Mouse (Mus musculus): ENCODE measurements at regions not wholly inside any gene's neighbourhood (a gene's known extent, or its start where the extent isn't known, plus 50 kb on each side); places are given as distances from the start of the nearest gene placed in this dataset.

DNA sequence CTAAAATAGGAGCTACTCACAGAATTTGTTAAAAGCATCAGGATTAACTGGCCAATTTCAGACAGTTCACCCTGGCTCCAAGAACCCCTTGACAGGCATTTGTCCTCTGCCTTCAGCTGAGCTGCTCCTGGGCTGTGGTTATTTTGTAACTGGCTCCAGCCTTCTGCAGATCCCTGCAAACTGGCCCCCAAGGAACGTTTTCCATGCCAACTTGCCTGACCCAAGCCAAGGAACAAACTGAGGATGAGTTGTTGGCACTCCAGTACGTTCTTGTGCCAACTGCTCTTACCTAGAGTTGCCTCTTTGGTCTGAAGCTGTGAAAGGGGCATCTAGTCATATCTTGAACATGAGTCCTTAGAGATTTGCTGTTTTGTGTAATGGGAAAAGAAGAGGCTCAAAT lies 74.2 kb upstream of the B3gat1 start:
- no peak for TF ChIP-seq MYOG (IDR thresholded peaks at IDR 0.05; ENCODE audit: control insufficient read depth, extremely low read depth, insufficient read length)
- no peak for TF ChIP-seq MAX (IDR thresholded peaks at IDR 0.05)
- TF ChIP-seq FOSL1 (IDR thresholded peaks at IDR 0.05; ENCODE audit: insufficient read depth, low read length, poor library complexity, severe bottlenecking): no peak
- H3K4me3 ChIP-seq (ENCODE audit: insufficient read depth, poor library complexity, severe bottlenecking): no peak overlapping the region
- no peaks in the 10 kb centered on the region for H3K79me2 ChIP-seq (ENCODE audit: control insufficient read depth, insufficient read depth)
- H3K36me3 ChIP-seq (ENCODE audit: control insufficient read depth, insufficient read depth): no peaks in the 10 kb centered on the region
- no peaks in the 10 kb centered on the region for H3K27me3 ChIP-seq (ENCODE audit: control insufficient read depth, insufficient read depth, insufficient read length)
- H3ac ChIP-seq (ENCODE audit: control insufficient read depth, insufficient read length, low read depth): no peak overlapping the region
- H3K79me3 ChIP-seq (ENCODE audit: low read depth): no peaks in the 10 kb centered on the region

DNA sequence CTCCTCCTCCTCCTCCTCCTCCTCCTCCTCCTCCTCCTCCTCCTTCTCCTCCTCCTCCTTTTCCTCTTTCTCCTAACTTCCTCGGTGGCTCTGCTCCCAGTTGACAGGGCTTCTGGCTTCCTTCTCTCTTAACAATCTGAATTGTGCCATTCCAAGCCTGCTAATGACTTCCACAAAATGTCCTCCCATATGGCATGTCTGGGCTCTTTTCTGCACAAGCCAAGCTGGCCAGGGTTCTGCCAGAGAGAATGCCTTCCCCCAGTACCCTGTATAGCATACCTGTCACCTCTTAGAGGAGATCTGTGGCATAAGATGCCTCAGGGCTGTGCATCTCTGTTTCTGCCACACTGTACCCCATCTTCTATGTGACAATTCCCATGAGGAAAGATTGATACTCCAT lies 70.0 kb upstream of the B3gat1 start:
- Histone ChIP-seq H3ac (ENCODE audit: control insufficient read depth, insufficient read length, low read depth) (no peak overlapping the region), H3K27me3 (ENCODE audit: control insufficient read depth, insufficient read depth, insufficient read length) (no peaks in the 10 kb centered on the region), H3K79me2 (ENCODE audit: control insufficient read depth, insufficient read depth) (no peaks in the 10 kb centered on the region), H3K79me3 (ENCODE audit: low read depth) (no peaks in the 10 kb centered on the region), H3K36me3 (ENCODE audit: control insufficient read depth, insufficient read depth) (no peaks in the 10 kb centered on the region), H3K4me3 (ENCODE audit: insufficient read depth, poor library complexity, severe bottlenecking) (no peak overlapping the region)
- no peak for TF ChIP-seq MYOG (IDR thresholded peaks at IDR 0.05; ENCODE audit: control insufficient read depth, extremely low read depth, insufficient read length)
- TF ChIP-seq CTCF (IDR thresholded peaks at IDR 0.05; ENCODE audit: control insufficient read depth, insufficient read depth, insufficient read length): no peak
- TF ChIP-seq MYOD1 (IDR thresholded peaks at IDR 0.05; ENCODE audit: control insufficient read depth, insufficient read length, low read depth): no peak
- no peak for TF ChIP-seq FOSL1 (IDR thresholded peaks at IDR 0.05; ENCODE audit: insufficient read depth, low read length, poor library complexity, severe bottlenecking)
- no peak for TF ChIP-seq USF1 (IDR thresholded peaks at IDR 0.05; ENCODE audit: low read depth)
- TF ChIP-seq MAX (IDR thresholded peaks at IDR 0.05): no peak
- no peak for TF ChIP-seq CEBPB (IDR thresholded peaks at IDR 0.05; ENCODE audit: low read depth)

DNA sequence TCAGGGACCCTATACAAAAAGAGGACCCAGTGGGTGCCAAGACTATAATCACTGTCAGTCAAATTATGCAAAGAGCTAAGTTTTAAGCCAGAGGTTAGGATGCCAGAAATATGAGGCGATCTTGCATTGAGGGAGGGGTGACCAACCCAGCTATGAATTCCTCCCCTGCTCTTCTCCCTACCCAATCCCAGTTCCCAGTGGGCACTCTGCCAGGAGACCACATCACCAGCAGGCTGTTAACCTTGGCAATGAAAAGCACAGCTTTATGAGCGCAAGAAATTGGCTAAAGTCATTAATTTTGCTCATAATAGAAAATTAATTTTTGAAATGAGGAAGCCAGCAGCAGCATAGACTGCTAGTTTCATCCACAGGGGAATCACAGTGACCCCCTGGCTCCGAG lies 65.7 kb upstream of the B3gat1 start:
- no peaks in the 10 kb centered on the region for H3K27me3 ChIP-seq (ENCODE audit: control insufficient read depth, insufficient read depth, insufficient read length)
- no peak for TF ChIP-seq CTCF (IDR thresholded peaks at IDR 0.05; ENCODE audit: control insufficient read depth, insufficient read depth, insufficient read length)
- H3K79me3 ChIP-seq (ENCODE audit: low read depth): no peaks in the 10 kb centered on the region
- H3ac ChIP-seq (ENCODE audit: control insufficient read depth, insufficient read length, low read depth): no peak overlapping the region
- no peaks in the 10 kb centered on the region for H3K36me3 ChIP-seq (ENCODE audit: control insufficient read depth, insufficient read depth)
- H3K79me2 ChIP-seq (ENCODE audit: control insufficient read depth, insufficient read depth): no peaks in the 10 kb centered on the region
- H3K4me3 ChIP-seq (ENCODE audit: insufficient read depth, poor library complexity, severe bottlenecking): no peak overlapping the region

DNA sequence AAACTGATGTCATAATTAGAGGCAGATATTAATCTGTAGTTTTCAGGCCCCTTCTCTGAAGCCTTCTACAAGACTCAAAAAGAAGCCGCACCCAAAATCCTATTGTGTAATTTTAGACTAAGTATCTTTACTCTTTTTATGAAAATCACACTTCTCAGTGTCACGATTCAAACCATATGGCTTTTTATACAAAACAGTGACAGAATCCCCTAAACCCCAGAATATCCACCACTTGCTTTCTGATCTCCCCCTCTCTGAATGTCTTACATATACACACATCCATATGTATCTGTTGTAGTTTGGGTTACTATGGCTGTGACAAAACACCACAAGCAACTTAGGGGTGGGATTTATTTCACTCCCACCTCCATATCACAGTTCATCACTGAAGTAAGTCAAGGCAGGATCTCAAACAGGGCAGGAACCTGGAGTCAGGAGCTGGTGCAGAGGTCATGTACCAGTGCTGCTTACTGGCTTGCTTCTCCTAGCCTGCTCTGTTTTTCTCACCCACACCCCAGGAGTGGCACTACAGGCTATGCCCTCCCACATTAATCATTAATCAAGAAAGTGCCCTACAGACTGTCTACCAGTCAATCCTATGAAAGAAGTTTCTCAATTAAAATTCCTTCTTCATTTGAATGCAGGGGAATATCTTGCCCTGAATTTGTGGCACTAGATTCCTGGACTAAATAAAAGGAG lies 59.3 kb upstream of the B3gat1 start:
- Histone ChIP-seq H3K4me3 (ENCODE audit: insufficient read depth, poor library complexity, severe bottlenecking) (no peak overlapping the region), H3K79me2 (ENCODE audit: control insufficient read depth, insufficient read depth) (no peaks in the 10 kb centered on the region), H3K79me3 (ENCODE audit: low read depth) (no peaks in the 10 kb centered on the region), H3K36me3 (ENCODE audit: control insufficient read depth, insufficient read depth) (no peaks in the 10 kb centered on the region), H3K27me3 (ENCODE audit: control insufficient read depth, insufficient read depth, insufficient read length) (no peaks in the 10 kb centered on the region), H3ac (ENCODE audit: control insufficient read depth, insufficient read length, low read depth) (no peak overlapping the region)
- TF ChIP-seq USF1 (IDR thresholded peaks at IDR 0.05; ENCODE audit: low read depth) (no peak), CTCF (IDR thresholded peaks at IDR 0.05; ENCODE audit: control insufficient read depth, insufficient read depth, insufficient read length) (no peak), MYOD1 (IDR thresholded peaks at IDR 0.05; ENCODE audit: control insufficient read depth, insufficient read length, low read depth) (no peak), CEBPB (IDR thresholded peaks at IDR 0.05; ENCODE audit: low read depth) (no peak), MYOG (IDR thresholded peaks at IDR 0.05; ENCODE audit: control insufficient read depth, extremely low read depth, insufficient read length) (no peak), MAX (IDR thresholded peaks at IDR 0.05) (no peak)

DNA sequence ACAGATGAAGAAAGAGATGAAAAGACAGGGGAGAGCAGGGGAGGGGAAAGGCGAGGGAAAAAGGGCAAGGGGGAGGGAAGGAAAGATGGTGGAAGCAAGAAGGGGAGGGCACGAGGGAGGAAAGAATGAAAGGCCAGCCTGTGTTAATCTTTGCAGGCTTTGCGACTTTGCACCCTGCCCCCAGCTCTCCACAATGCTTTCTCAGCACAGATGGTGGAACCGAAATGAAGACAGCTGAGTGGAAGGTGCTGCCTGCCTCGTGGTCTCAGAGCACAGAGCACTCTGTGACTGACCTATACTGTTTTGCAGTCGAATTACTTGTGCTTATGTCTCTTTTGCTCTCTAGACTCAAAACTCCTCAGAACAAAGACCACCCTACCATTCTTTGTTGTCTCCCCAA lies 55.2 kb upstream of the B3gat1 start:
- H3K4me3 ChIP-seq (ENCODE audit: insufficient read depth, poor library complexity, severe bottlenecking): no peak overlapping the region
- H3K36me3 ChIP-seq (ENCODE audit: control insufficient read depth, insufficient read depth): no peaks in the 10 kb centered on the region
- no peak overlapping the region for H3ac ChIP-seq (ENCODE audit: control insufficient read depth, insufficient read length, low read depth)
- H3K27me3 ChIP-seq (ENCODE audit: control insufficient read depth, insufficient read depth, insufficient read length): no peaks in the 10 kb centered on the region
- H3K79me2 ChIP-seq (ENCODE audit: control insufficient read depth, insufficient read depth): no peaks in the 10 kb centered on the region
- TF ChIP-seq USF1 (IDR thresholded peaks at IDR 0.05; ENCODE audit: low read depth) (no peak), MYOG (IDR thresholded peaks at IDR 0.05; ENCODE audit: control insufficient read depth, extremely low read depth, insufficient read length) (no peak), MAX (IDR thresholded peaks at IDR 0.05) (no peak), CTCF (IDR thresholded peaks at IDR 0.05; ENCODE audit: control insufficient read depth, insufficient read depth, insufficient read length) (no peak), MYOD1 (IDR thresholded peaks at IDR 0.05; ENCODE audit: control insufficient read depth, insufficient read length, low read depth) (no peak), FOSL1 (IDR thresholded peaks at IDR 0.05; ENCODE audit: insufficient read depth, low read length, poor library complexity, severe bottlenecking) (no peak), CEBPB (IDR thresholded peaks at IDR 0.05; ENCODE audit: low read depth) (no peak)
- H3K79me3 ChIP-seq (ENCODE audit: low read depth): no peaks in the 10 kb centered on the region

DNA sequence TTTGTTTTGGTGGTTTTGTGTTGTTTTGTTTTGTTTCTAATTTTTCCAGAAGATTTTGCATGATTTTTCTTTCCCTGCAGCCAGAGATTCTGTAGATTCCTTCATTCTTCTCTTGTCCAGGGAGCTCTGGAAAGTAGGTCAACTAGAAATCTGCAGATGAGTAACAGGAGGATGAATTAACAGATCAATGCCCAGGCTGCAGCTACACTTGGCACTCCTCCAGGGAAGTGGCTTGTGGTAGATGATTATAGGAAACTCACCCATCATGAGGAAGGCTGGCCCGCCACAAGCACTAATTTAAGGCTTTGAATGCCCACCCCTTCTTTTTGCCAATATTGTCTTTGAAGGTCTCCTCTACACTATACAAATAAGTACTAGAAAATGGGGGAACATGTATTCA lies 52.0 kb upstream of the B3gat1 start:
- no peaks in the 10 kb centered on the region for H3K36me3 ChIP-seq (ENCODE audit: control insufficient read depth, insufficient read depth)
- TF ChIP-seq USF1 (IDR thresholded peaks at IDR 0.05; ENCODE audit: low read depth) (no peak), CEBPB (IDR thresholded peaks at IDR 0.05; ENCODE audit: low read depth) (no peak), FOSL1 (IDR thresholded peaks at IDR 0.05; ENCODE audit: insufficient read depth, low read length, poor library complexity, severe bottlenecking) (no peak), MAX (IDR thresholded peaks at IDR 0.05) (no peak), MYOD1 (IDR thresholded peaks at IDR 0.05; ENCODE audit: control insufficient read depth, insufficient read length, low read depth) (no peak), CTCF (IDR thresholded peaks at IDR 0.05; ENCODE audit: control insufficient read depth, insufficient read depth, insufficient read length) (no peak), MYOG (IDR thresholded peaks at IDR 0.05; ENCODE audit: control insufficient read depth, extremely low read depth, insufficient read length) (no peak)
- no peaks in the 10 kb centered on the region for H3K79me3 ChIP-seq (ENCODE audit: low read depth)
- H3K4me3 ChIP-seq (ENCODE audit: insufficient read depth, poor library complexity, severe bottlenecking): no peak overlapping the region
- H3K79me2 ChIP-seq (ENCODE audit: control insufficient read depth, insufficient read depth): no peaks in the 10 kb centered on the region
- H3K27me3 ChIP-seq (ENCODE audit: control insufficient read depth, insufficient read depth, insufficient read length): no peaks in the 10 kb centered on the region
- H3ac ChIP-seq (ENCODE audit: control insufficient read depth, insufficient read length, low read depth): no peak overlapping the region

All from C2C12 (cell line).